Mouse (Mus musculus) kidney, adult 9 months (tissue): ENCODE measurements around the gene Dner.

ENCODE experiments used
- DNase-seq: peaks from one replicate; pipeline ENCODE4 v3.0.0; 2022

Gene Dner

DNA sequence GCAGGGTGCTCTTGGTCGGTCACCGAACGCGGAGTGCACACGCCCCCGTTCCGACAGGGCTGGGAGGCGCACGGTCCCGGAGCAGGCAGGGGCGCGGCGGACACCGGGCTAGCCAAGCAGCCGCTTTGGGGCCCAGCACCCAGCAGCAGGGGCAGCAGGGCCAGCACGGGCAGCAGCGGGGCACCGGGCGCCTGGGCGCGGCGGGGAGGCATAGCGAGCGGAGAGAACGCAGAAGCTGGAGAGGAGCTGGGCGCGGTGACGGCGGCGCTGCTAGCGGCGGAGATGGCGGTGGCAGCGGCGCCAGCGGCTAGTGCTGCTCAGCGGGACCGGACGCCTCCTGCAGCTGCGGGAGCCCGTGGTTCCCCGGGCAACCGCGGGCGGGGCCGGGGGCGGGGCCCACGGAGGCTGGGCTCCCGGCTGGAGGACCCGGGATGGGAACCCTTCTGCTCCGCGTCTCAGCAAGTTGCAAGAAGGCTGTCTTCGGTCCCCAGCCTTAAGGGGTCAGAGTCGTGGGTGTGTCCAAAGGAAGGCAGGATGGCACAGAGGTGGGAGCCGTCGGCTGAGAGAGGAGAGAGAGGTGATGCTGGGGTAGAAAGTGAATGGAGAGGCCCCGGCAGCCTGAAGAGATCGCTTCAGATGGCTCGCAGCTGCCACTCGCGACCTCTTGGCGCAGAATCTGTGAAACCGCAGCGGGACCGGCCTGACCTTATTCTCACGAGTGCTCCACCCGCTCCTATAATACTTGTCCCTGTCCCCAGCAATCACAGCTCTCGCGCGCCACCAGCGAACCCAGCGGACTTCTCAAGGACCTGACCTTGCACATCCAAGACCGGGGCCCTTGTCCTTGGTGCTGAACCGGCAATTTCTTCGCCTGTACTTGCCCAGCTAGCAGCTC lies at the start of gene Dner:
Dner (minus strand) TSS at position 705 of the 895 bp plus-strand sequence.
- peak; percentile 70 for DNase-seq

GRCm38 (mm10) chr1:84742156-84742555 lies 46.1 kb upstream of the Dner start:
- no peak for DNase-seq

DNA sequence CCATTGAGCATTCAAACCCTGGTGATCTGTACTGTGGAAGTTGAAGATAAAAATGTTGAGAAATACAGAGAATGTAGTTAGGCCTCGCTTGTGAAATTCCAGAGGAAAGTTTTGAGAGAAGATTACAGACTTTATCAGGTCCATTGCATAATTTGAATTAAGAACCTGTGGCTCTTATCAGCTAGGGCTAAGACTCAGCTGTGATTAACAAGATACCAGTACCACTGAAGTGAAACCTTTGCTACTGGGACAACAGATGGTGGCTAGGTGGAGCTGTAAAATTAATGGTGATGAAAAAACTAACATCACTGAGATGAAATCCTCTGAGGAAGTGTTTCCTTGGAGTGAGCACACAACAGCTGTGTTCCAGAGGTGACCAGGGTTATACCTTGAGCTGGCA lies 44.1 kb upstream of the Dner start:
- DNase-seq: no peak

DNA sequence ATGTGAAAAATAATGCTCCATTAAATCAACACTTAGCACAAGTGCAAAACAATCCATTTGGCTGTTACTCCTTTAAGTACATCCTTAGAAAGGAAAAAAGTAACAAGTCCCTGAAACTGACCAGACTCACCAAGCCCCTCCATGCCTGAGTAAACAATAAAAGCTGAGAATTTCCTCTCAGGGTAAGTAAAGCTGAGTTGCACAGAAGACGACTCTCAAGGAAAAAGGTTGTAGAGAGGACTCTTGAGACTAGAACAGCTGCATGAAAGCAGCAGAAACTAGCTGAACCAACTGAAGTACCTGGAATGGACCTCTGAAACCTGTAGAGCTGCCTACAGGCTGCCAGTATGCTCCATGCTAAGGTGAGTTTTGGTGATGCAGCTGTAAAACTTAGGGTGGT lies 41.1 kb upstream of the Dner start:
- no peak for DNase-seq

DNA sequence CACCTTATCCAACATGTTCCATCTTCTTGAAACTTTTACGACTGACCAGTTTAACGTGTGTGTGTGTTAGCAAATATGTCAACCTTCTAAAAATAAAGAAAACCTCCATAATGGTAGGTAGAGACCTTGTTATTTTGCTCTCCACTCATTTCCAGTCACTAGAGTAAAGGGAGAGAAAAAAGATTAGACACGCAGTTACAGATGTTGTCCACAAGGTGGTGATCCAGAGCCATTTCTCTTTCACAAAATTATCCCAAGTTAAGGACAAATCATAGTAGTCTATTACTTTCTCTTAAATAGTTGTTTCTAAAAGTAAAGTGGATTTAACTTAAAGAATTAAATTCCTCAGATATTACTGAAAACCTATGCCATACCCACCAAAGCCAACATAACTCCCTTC lies 37.8 kb upstream of the Dner start:
- peak; percentile 12 for DNase-seq

GRCm38 (mm10) chr1:84731763-84732162 lies 35.7 kb upstream of the Dner start:
- DNase-seq: no peak

GRCm38 (mm10) chr1:84722841-84723240 lies 26.8 kb upstream of the Dner start:
- no peak for DNase-seq

GRCm38 (mm10) chr1:84722371-84722770 lies 26.4 kb upstream of the Dner start:
- no peak for DNase-seq

- no peak for DNase-seq
Observed at GRCm38 (mm10) chr1:84721942-84722341, 25.9 kb upstream of the Dner start.

DNA sequence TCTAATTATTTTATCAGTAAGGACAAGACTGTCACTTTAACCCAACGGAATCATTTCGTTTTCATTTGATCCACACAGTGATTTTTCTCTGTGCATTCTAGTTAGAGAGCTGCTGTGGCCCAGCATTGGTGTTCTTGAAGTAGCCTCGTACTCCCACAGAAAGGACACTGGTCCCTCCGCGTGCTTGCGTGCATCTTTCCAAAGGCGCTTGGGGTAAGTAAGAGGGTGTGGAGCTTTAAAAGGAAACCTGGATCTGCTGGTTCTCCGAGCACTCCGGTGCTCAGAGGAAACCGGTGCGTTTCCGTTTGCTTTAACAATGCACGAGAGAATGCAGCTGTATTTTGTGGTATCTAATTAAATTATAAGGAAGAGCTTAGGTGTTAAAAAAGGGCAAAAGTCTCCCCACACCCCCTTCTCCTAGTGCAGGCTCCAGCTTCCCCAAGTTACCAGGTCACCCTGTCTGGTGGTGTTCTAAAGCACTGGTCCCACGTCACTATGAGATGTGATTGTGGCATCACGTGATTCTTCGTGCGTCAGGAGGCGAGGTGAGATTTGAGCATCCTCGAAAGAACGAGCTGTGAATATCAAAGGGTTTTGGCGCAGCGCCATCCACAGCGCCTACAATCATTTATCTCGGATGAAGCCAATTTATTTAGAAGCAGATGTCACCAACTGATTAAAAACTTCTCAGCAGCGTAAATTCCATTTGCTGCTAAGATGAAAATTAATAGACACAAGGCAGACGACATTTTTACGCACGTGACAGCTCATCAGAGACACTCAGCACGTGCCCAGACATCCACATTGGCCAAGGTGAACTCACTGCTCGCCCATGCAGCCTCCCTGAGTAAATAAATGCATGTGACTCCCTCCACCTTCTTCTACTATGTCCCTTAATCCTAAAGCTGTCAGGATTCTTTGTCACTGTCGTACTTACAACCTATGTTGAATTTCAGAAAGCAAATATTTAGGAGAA lies 14.1 kb upstream of the Dner start:
- no peak for DNase-seq

DNA sequence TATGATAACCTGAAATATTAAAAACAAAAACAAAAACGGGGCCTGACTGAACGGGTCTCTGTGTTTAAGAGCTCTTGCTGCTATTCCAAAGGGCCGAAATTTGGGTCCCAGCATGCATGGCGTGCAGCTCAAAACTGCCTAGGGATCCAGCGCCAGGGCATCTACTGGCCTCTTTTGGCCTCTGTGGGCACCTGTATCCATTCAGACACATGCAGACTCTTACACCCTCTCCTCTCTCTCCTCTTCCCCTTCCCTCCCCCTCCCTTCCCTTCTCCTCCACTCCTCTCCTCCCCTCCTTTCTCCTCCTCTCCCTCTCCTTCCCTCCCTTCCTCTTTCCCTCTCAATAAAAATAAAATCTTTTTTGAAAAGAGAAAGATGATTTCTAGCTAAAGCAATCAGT lies 13.4 kb upstream of the Dner start:
- DNase-seq: no peak

DNA sequence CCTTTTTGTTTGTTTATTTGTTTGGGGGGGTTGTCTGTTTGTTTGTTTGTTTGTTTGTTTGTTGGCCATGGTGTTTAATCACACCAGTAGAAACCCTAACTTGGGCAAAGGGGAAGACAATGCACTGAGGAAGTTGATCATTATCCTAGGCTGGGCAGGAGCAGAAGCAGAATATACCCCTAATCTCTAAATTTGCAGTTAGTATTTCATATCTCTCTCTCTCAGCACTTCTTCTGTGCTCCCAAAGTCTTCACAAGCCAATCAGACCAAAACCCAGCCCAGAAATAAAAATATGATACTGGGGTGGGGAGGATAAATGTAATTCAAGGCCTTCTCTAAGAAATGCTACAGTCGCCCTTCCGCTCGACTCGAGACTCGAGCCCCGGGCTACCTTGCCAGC lies 4.2 kb upstream of the Dner start:
- no peak for DNase-seq

- DNase-seq: peak; percentile 11
Observed at GRCm38 (mm10) chr1:84697136-84697535, 1.1 kb upstream of the Dner start.

GRCm38 (mm10) chr1:84694688-84695474 lies 1.1 kb downstream of the Dner start:
- no peak for DNase-seq

DNA sequence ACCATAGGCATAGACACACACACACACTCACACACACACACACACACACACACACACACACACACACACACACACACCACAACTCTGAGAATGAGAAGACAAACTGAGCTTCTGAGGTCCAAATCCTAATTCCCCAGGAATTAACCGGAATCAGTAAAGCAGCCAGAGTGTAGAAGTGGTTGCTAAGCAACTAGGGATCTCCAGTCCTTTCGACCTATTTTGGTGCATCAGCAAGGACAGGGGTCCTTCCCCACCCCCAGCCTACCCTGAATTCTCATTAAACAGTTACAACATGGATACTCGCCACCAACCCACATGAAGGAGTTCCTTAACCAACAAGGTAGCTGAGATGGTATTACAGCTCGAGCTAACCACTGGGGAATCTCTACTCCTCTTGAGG lies 18.1 kb downstream of the Dner start:
- no peak for DNase-seq

DNA sequence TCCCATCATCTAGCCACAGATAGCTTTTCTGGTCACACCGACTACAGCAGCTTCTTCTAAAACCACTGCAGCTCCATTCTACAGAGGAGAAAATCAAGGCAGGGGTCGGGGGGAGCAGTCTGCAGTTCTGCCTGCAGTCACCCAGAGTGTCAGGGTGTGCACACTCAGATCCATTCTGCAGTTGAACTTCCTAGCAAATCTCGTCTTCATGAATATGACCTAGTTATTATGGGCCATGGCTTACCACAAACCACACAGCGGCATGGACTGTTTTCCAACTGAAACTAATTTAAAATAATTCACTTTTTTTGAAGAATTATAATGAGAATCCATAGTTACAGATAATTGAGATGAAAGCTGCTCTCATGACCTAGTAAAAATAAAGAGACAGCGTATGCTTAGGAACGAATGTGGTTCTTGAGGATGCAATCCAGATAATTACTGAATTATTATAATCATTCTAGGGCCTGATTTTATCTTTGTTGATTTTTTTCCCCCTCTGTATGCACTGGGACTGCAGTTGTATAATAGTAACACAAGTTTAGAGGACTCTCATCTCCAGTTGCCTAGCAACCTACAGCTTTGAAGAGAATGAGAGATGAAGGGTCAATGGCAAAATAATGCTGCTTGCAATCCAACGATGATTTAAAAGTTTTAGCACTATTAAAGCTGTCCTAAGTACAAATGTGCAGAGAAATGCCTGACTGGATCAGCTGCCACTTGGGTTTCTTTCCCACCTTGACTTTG lies 27.7 kb downstream of the Dner start:
- no peak for DNase-seq

DNA sequence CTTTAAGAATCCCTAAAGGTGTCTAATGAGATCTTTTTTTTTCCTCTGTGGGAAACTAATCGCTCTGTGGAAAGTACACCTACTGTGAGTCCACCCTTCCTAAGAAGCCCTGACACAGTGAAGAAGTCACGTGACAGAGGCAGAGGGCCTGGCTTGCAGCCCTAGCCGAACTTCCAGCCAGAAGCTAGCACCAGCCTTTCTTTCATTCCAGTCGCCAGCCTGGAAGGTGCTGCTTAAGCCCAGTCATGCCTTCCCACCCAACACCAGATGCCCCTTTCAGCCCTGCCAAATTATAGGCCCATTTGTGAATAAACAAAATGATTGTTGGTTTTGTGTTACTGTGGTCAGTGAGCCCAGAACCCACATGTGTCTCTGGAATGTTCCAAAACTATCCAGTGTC lies 28.4 kb downstream of the Dner start:
- DNase-seq: no peak

DNA sequence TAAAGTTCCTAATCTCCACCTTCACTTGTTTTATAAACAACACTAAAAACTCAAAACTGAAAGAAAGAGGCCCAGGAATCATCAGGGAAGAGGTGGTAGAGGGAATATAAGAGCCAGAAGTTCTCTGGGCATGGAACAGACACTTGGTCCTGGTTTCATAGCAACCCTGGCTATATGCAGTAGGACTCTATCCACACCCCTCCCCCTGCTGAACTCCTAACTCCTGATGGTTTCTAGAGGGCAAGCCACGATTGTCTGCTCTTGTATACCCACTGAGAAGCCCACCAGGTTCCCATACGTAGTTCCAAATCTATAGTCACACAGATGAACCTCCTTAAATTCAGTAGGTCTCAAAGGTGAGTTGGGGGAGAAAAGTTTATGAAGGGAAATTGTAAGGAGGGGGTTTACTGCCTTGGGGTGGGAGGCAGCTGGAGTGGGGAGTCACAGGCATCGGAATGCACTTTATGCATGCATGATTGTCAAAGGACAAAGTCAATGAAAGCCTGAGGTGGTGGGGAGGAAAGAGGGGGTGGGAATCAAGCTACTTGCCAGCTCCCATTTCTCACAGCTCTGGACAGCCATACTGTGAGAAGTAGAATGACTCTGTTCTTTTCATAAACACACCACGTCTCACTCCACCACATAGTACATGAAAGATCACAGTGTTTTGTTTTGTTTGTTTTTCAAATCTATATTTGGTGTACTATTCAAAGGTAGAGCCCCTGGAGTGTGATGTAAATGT lies 31.5 kb downstream of the Dner start:
- DNase-seq: no peak

GRCm38 (mm10) chr1:84646781-84647180 lies 49.2 kb downstream of the Dner start:
- no peak for DNase-seq

- no peak for DNase-seq
Observed at GRCm38 (mm10) chr1:84640463-84640862, 55.6 kb downstream of the Dner start.

DNA sequence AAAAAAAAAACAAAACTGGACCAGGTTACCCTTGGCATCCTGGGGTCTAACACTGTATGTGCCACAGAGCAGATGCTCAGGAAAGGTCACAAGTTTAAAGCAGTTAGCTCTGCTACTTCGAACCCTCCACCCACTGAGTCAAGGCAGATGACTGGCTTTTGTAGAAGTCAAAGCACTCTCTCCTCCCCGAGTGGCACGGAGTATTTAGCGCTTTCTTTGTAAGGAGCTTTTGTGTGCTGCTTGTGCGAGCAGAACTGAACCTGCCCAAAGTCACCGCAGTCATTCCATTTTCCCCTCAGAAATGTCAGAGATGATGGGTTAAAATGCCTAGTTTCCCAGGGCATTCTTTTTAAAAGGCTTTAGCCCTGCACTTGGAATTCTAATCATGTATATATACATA lies 59.1 kb downstream of the Dner start:
- no peak for DNase-seq
